Mouse (Mus musculus) midbrain, embryonic 14.5 days (tissue): ENCODE measurements around the gene Zfp60. TPM values are rescaled to one million over a fixed set of nuclear protein-coding genes. Genes with fewer than 3 reads are reported as not detected.

Experiments
- ATAC-seq: fragments of 200-750 bp; cut with Nextera tagmentation; 2 replicates; pipeline ENCODE4 v1.8.0; 2017; ENCODE audit warnings: moderate number of reproducible peaks, moderate library complexity; ENCODE audit not compliant: low FRiP score, low TSS enrichment
- DNase-seq: peaks from one replicate; pipeline ENCODE4 v3.0.0-alpha.2; 2015
- H3K27ac ChIP-seq: fragments of 300-500 bp; sonication (generic); replicated peaks from 2 replicates; pipeline ENCODE4 v1.5.1; 2014; ENCODE audit warnings: mild to moderate bottlenecking, low read depth, low read length, moderate library complexity
- H3K27me3 ChIP-seq: fragments of 300-500 bp; sonication (generic); 2 replicates; pipeline ENCODE4 v1.6.1; 2014; ENCODE audit warnings: low read length, control low read depth, mixed read lengths; ENCODE audit not compliant: control insufficient read depth, insufficient read depth
- H3K36me3 ChIP-seq: fragments of 300-500 bp; sonication (generic); 2 replicates; pipeline ENCODE4 v1.6.1; 2014; ENCODE audit warnings: low read length, control low read depth; ENCODE audit not compliant: control insufficient read depth, insufficient read depth
- H3K4me1 ChIP-seq: fragments of 300-500 bp; sonication (generic); 2 replicates; pipeline ENCODE4 v1.6.1; 2014; ENCODE audit warnings: mild to moderate bottlenecking, antibody characterized with exemption, low read length, control low read depth; ENCODE audit not compliant: control insufficient read depth, insufficient read depth
- H3K4me2 ChIP-seq: fragments of 300-500 bp; sonication (generic); 2 replicates; pipeline ENCODE4 v1.6.1; 2014; ENCODE audit warnings: mild to moderate bottlenecking, low read length, moderate library complexity
- H3K4me3 ChIP-seq: fragments of 300-500 bp; sonication (generic); replicated peaks from 2 replicates; pipeline ENCODE4 v1.5.1; 2014; ENCODE audit warnings: low read depth, low read length
- H3K9ac ChIP-seq: fragments of 300-500 bp; sonication (generic); replicated peaks from 2 replicates; pipeline ENCODE4 v1.6.1; 2014; ENCODE audit warnings: mild to moderate bottlenecking, low read length, moderate library complexity
- H3K9me3 ChIP-seq: fragments of 300-500 bp; sonication (generic); 2 replicates; pipeline ENCODE4 v1.6.1; 2016; ENCODE audit warnings: low read length, control low read depth, mixed read lengths; ENCODE audit not compliant: control insufficient read depth
- WGBS: fragments of 180-500 bp; shearing (Covaris S2); extraction: QIAGEN DNeasy Blood & Tissue Kit; methylation state at CpG from one replicate; pipeline ENCODE4 v1.1.7; 2014; 5-methylcytosine and 5-hydroxymethylcytosine counted together
- polyA plus RNA-seq: library from polyadenylated mRNA; unstranded; fragments of >200 nt; fragmentation: Nextera tagmentation; extraction: Ambion mirVana; gene quantifications from 2 replicates; pipeline ENCODE4 v1.2.1, GENCODE M21; 2014

Zfp60 gene
- polyA plus RNA-seq, 1 experiment from 2014 or later: 125 TPM

- H3K27ac ChIP-seq: no peak overlapping the region
- H3K36me3 ChIP-seq: peaks cover 3% of the 10 kb centered on the region; the same call in 1 of the 2 replicates
- H3K4me2 ChIP-seq: no peak overlapping the region
- H3K27me3 ChIP-seq: no peaks in the 10 kb centered on the region
- H3K9ac ChIP-seq: no peak overlapping the region
- H3K4me1 ChIP-seq: peaks cover 6% of the 10 kb centered on the region; the same call in 1 of the 2 replicates
- 75% methylated on average over 5 of the region's 5 CpGs for WGBS
- DNase-seq (no peak), ATAC-seq (no peak)
- H3K9me3 ChIP-seq: no peaks in the 10 kb centered on the region
- H3K4me3 ChIP-seq: no peak overlapping the region
Measured at GRCm38 (mm10) chr7:27802986-27803385, 71.8 kb downstream of the Zfp60 start.

Other genes starting within 250 kb of the Zfp60 start
- 6.0 and 7.5 TPM in 2 replicates for gene Sertad1, start 244.5 kb upstream of the Zfp60 start, polyA plus RNA-seq
- 0.77 and 0.97 TPM in 2 replicates for gene Prx, start 232.1 kb upstream of the Zfp60 start, polyA plus RNA-seq
- gene Hipk4, start 208.1 kb upstream of the Zfp60 start, polyA plus RNA-seq: 0.43 and 0.78 TPM in 2 replicates
- gene Pld3, start 178.2 kb upstream of the Zfp60 start, polyA plus RNA-seq: 114 and 134 TPM in 2 replicates
- 26.3 and 35.3 TPM in 2 replicates for gene 2310022A10Rik, start 178.2 kb upstream of the Zfp60 start, polyA plus RNA-seq
- 51.0 and 67.0 TPM in 2 replicates for gene Akt2, start 139.8 kb upstream of the Zfp60 start, polyA plus RNA-seq
- gene Ttc9b, start 77.5 kb upstream of the Zfp60 start, polyA plus RNA-seq: 71.3 and 104 TPM in 2 replicates
- gene Map3k10, start 56.8 kb upstream of the Zfp60 start, polyA plus RNA-seq: 19.0 and 24.0 TPM in 2 replicates
- 15.1 and 15.5 TPM in 2 replicates for gene Zfp607b, start 42.0 kb upstream of the Zfp60 start, polyA plus RNA-seq
- gene Zfp626, start 75.8 kb downstream of the Zfp60 start, polyA plus RNA-seq: 2.4 and 2.6 TPM in 2 replicates
- 9.9 and 15.2 TPM in 2 replicates for gene Zfp59, start 107.2 kb downstream of the Zfp60 start, polyA plus RNA-seq
- gene Zfp607a, start 126.1 kb downstream of the Zfp60 start, polyA plus RNA-seq: 0.98 and 1.3 TPM in 2 replicates
- 12.6 and 17.8 TPM in 2 replicates for gene Zfp974, start 198.1 kb downstream of the Zfp60 start, polyA plus RNA-seq
- 27.5 and 31.1 TPM in 2 replicates for gene Zfp780b, start 247.8 kb downstream of the Zfp60 start, polyA plus RNA-seq